In genomic region chr10:11323202-11323898, GRCm38 (mm10) we compare ENCODE assay signal across 14 mouse cellular contexts. TPM values are rescaled to one million over a fixed set of nuclear protein-coding genes. Genes with fewer than 3 reads are reported as not detected.
A peak's percentile ranks its signal among the peaks of the same experiment; 100 is the strongest.
DNase-seq lines count a peak whose midpoint lies in the region; ATAC-seq lines count a peak whose summit lies in the region.
"Had no signal": no experiment of that assay in that cellular context is flagged by ENCODE, and none has a peak within 500 bp of the region (broad histone marks: within the 10 kb centered on the region; RNA-seq: fewer than 3 reads in every experiment).

No protein-coding gene starts in this region.

- H3K4me1 ChIP-seq in forebrain, embryonic 16.5 days (replicated peaks; ENCODE audit: control insufficient read depth, insufficient read depth, low read length): no peaks in the 10 kb centered on the region
- H3K4me1 ChIP-seq: embryonic facial prominence, embryonic 10.5 days; forebrain, embryonic 13.5 days; hindbrain, embryonic 12.5 days; midbrain, embryonic 13.5 days had no signal

- WGBS in forebrain, embryonic 16.5 days: 69% methylated on average over 4 of the region's 4 CpGs

- no peak overlapping the region for H3K4me3 ChIP-seq in forebrain, embryonic 16.5 days (replicated peaks; ENCODE audit: low read length)
- H3K4me3 ChIP-seq: embryonic facial prominence, embryonic 10.5 days; forebrain, embryonic 13.5 days; hindbrain, embryonic 12.5 days; left cerebral cortex, adult 2 months; midbrain, embryonic 13.5 days had no signal

- no peaks in the 10 kb centered on the region for H3K27me3 ChIP-seq in forebrain, embryonic 16.5 days (replicated peaks; ENCODE audit: control insufficient read depth, insufficient read depth, low read length)
- H3K27me3 ChIP-seq: forebrain, embryonic 13.5 days; hindbrain, embryonic 12.5 days; midbrain, embryonic 13.5 days had no signal

- no peaks in the 10 kb centered on the region for H3K9me3 ChIP-seq in forebrain, embryonic 16.5 days (ENCODE audit: control insufficient read depth, low read length)
- H3K9me3 ChIP-seq: embryonic facial prominence, embryonic 10.5 days; forebrain, embryonic 13.5 days; hindbrain, embryonic 12.5 days; midbrain, embryonic 13.5 days had no signal

- no peak overlapping the region for H3K4me2 ChIP-seq in forebrain, embryonic 16.5 days (ENCODE audit: low read length)
- H3K4me2 ChIP-seq: forebrain, embryonic 13.5 days; hindbrain, embryonic 12.5 days; midbrain, embryonic 13.5 days had no signal

- H3K9ac ChIP-seq in forebrain, embryonic 16.5 days (replicated peaks; ENCODE audit: low read depth, low read length): no peak overlapping the region
- H3K9ac ChIP-seq: forebrain, embryonic 13.5 days; hindbrain, embryonic 12.5 days; midbrain, embryonic 13.5 days had no signal

- DNase-seq in left cerebral cortex, adult 11 months (ENCODE audit: low spot score): peak; percentile 16
- no peak for DNase-seq in left cerebral cortex, postnatal 4 days
- DNase-seq in c-Kit-negative CD71-positive TER-119-positive erythroid progenitor cells, embryonic 14.5 days (ENCODE audit: low read depth, low spot score): peak; percentile 28
- peak; percentile 21 to 45 for DNase-seq in left cerebral cortex, postnatal 36 days (ENCODE audit: low spot score in 2 of 2)
- DNase-seq in right cerebral cortex, postnatal 10 days (ENCODE audit: low spot score in 2 of 2): peak; percentile 29 to 39
- no peak for DNase-seq in adrenal gland, adult 8-10 months
- no peak for DNase-seq in embryo, embryonic 10 days (ENCODE audit: low spot score)
- DNase-seq: thymus, postnatal 4 days had no signal

- no peak for ATAC-seq in forebrain, embryonic 16.5 days
- ATAC-seq: forebrain, embryonic 13.5 days; midbrain, embryonic 13.5 days had no signal

- intact Hi-C loops in left cerebral cortex, postnatal 4 days (cut with DNase I): no loop called here
- intact Hi-C loops in left cerebral cortex, postnatal 36 days (cut with DNase I): no loop called here

- H3K36me3 ChIP-seq in forebrain, embryonic 16.5 days (ENCODE audit: control insufficient read depth, insufficient read depth): no peaks in the 10 kb centered on the region
- H3K36me3 ChIP-seq: embryonic facial prominence, embryonic 10.5 days; hindbrain, embryonic 12.5 days; midbrain, embryonic 13.5 days had no signal

- no peak overlapping the region for H3K27ac ChIP-seq in forebrain, embryonic 16.5 days (ENCODE audit: low read length)
- H3K27ac ChIP-seq: embryonic facial prominence, embryonic 10.5 days; forebrain, embryonic 13.5 days; hindbrain, embryonic 12.5 days; left cerebral cortex, adult 2 months; midbrain, embryonic 13.5 days had no signal

RNA-seq across cellular contexts. Expression of gene Epm2a, which starts 19.9 kb away (rescaled TPM):
- total RNA-seq in left cerebral cortex, postnatal 4 days (2021): 10 to 100 TPM; 20.5 to 24.2 TPM
- 10 to 100 TPM; 30.4 to 36.5 TPM for total RNA-seq in left cerebral cortex, postnatal 36 days (2021)
- total RNA-seq in adrenal gland, adult 8-10 months (2022): 10 to 100 TPM; 13.7 to 20.9 (median 19.8) TPM
- polyA plus RNA-seq in forebrain, embryonic 16.5 days (2015; fragmentation: Nextera tagmentation; extraction: Ambion mirVana): 0.40 and 0.52 TPM in 2 replicates

RNA-seq across cellular contexts. Expression of gene Fbxo30, which starts 42.2 kb away (rescaled TPM):
- 10 to 100 TPM; 19.5 to 21.4 TPM for total RNA-seq in left cerebral cortex, postnatal 4 days (2021)
- 10 to 100 TPM in 1 of 2 experiments, 1 to 10 TPM in 1; 9.1 to 10.8 TPM for total RNA-seq in left cerebral cortex, postnatal 36 days (2021)
- total RNA-seq in adrenal gland, adult 8-10 months (2022): 10 to 100 TPM; 23.1 to 34.1 (median 26.8) TPM
- 26.1 and 27.5 TPM in 2 replicates for polyA plus RNA-seq in forebrain, embryonic 16.5 days (2015; fragmentation: Nextera tagmentation; extraction: Ambion mirVana)

Comparison
In these comparisons a context has a peak if more than half of its experiments do, and no peak if none do; other contexts are left out.
1. DNase-seq: peak in left cerebral cortex, adult 11 months (single experiment), c-Kit-negative CD71-positive TER-119-positive erythroid progenitor cells, embryonic 14.5 days (single experiment), left cerebral cortex, postnatal 36 days (2 of 2) and right cerebral cortex, postnatal 10 days (2 of 2); none in left cerebral cortex, postnatal 4 days (single experiment), adrenal gland, adult 8-10 months (single experiment) and embryo, embryonic 10 days (single experiment).